Mouse (Mus musculus) forebrain, embryonic 14.5 days (tissue): ENCODE results near the gene Rabep2. TPM values are rescaled to one million over a fixed set of nuclear protein-coding genes. Genes with fewer than 3 reads are reported as not detected.
"Not testable (repeated sequence)": the region's sequence is repeated elsewhere in the genome, so short reads cannot be mapped to it uniquely, and the experiment has no call there.

Experiments used
- ATAC-seq: fragments of 200-750 bp; cut with Nextera tagmentation; 2 replicates; pipeline ENCODE4 v1.8.0; 2017; ENCODE audit warnings: mild to moderate bottlenecking, moderate library complexity
- DNase-seq: peaks from one replicate; pipeline ENCODE4 v3.0.0-alpha.2; 2015; ENCODE audit warnings: low spot score
- H3K27ac ChIP-seq: fragments of 300-500 bp; sonication (generic); 2 replicates; pipeline ENCODE4 v1.5.1; 2014; ENCODE audit warnings: low read depth, mild to moderate bottlenecking, control low read depth, low read length, moderate library complexity
- H3K27me3 ChIP-seq: fragments of 300-500 bp; sonication (generic); replicated peaks from 2 replicates; pipeline ENCODE4 v1.6.1; 2014; ENCODE audit warnings: low read length, control low read depth, mixed read lengths; ENCODE audit not compliant: control insufficient read depth, insufficient read depth
- H3K36me3 ChIP-seq: fragments of 300-500 bp; sonication (generic); 2 replicates; pipeline ENCODE4 v1.6.1; 2014; ENCODE audit warnings: low read length, control low read depth; ENCODE audit not compliant: control insufficient read depth, insufficient read depth
- H3K4me1 ChIP-seq: fragments of 300-500 bp; sonication (generic); 2 replicates; pipeline ENCODE4 v1.6.1; 2014; ENCODE audit warnings: antibody characterized with exemption, low read length, control low read depth; ENCODE audit not compliant: control insufficient read depth, insufficient read depth
- H3K4me2 ChIP-seq: fragments of 300-500 bp; sonication (generic); 2 replicates; pipeline ENCODE4 v1.6.1; 2014; ENCODE audit warnings: mild to moderate bottlenecking, control low read depth, low read length
- H3K4me3 ChIP-seq: fragments of 300-500 bp; sonication (generic); 2 replicates; pipeline ENCODE4 v1.5.1; 2014; ENCODE audit warnings: low read depth, low read length, control low read depth
- H3K9ac ChIP-seq: fragments of 300-500 bp; sonication (generic); 2 replicates; pipeline ENCODE4 v1.6.1; 2014; ENCODE audit warnings: mild to moderate bottlenecking, low read length, control low read depth, moderate library complexity
- H3K9me3 ChIP-seq: fragments of 300-500 bp; sonication (generic); replicated peaks from 2 replicates; pipeline ENCODE4 v1.6.1; 2016; ENCODE audit warnings: low read length, control low read depth, mixed read lengths; ENCODE audit not compliant: control insufficient read depth
- WGBS: fragments of 180-500 bp; shearing (Covaris S2); extraction: QIAGEN DNeasy Blood & Tissue Kit; methylation state at CpG from one replicate; pipeline ENCODE4 v1.1.7; 2014; 5-methylcytosine and 5-hydroxymethylcytosine counted together
- polyA plus RNA-seq: library from polyadenylated mRNA; unstranded; fragments of >200 nt; fragmentation: Nextera tagmentation; extraction: Ambion mirVana; gene quantifications from 2 replicates; pipeline ENCODE4 v1.2.1, GENCODE M21; 2014

Gene Rabep2
- polyA plus RNA-seq, 1 experiment from 2014 or later, result 15.6 TPM

GRCm38 (mm10) chr7:126487052-126487483 is 58.5 kb downstream of the Rabep2 start, which contains the start of gene Tufm:
Tufm (plus strand) TSS chr7:126487361.
- no peaks in the 10 kb centered on the region for H3K9me3 ChIP-seq
- peaks cover 7% of the 10 kb centered on the region for H3K4me1 ChIP-seq
- peak within 1 kb of the TSS; percentile 70 for H3K9ac ChIP-seq
- peak within 1 kb of the TSS; percentile 93 for H3K4me2 ChIP-seq
- H3K4me3 ChIP-seq, result peak within 1 kb of the TSS; percentile 56
- under 1% methylated on average over 32 of the region's 32 CpGs for WGBS
- peak; percentile 99 for DNase-seq
- peak within 1 kb of the TSS; percentile 60; the same call in 1 of the 2 replicates for H3K27ac ChIP-seq
- peak; percentile 93 for ATAC-seq
- no peaks in the 10 kb centered on the region for H3K27me3 ChIP-seq
- H3K36me3 ChIP-seq, result peaks cover 31% of the 10 kb centered on the region

- WGBS, result 19% methylated on average over 23 of the region's 25 CpGs
- not testable (repeated sequence) for DNase-seq
Measured at GRCm38 (mm10) chr7:126487617-126488385, 59.2 kb downstream of the Rabep2 start.

DNA sequence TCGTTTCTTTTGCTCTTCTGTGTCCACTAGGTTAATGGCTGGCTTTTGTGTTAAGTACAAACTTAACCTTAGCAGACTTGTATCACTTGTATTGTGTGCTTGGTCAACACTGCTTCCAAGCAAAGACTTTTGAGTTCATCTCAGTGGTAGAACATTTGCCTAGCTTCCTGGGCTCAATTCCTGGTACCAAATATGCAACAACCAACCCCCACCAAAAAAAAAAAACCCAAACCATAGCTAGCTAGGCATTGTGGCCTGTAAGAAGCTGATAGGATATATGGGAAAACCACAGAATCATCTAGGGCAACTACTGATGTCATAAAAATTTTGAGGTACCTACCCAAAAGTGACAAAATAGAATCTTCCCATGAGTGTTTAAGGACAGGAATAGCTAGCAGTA is 62.4 kb downstream of the Rabep2 start:
- H3K9me3 ChIP-seq, result no peaks in the 10 kb centered on the region
- peaks cover 7% of the 10 kb centered on the region for H3K4me1 ChIP-seq
- H3K4me3 ChIP-seq, result no peak overlapping the region
- H3K4me2 ChIP-seq, result no peak overlapping the region
- H3K27me3 ChIP-seq, result no peaks in the 10 kb centered on the region
- peaks cover 70% of the 10 kb centered on the region for H3K36me3 ChIP-seq
- 75% methylated on average over 1 of the region's 1 CpGs for WGBS
- DNase-seq (no peak), ATAC-seq (no peak)
- H3K27ac ChIP-seq, result no peak overlapping the region
- H3K9ac ChIP-seq, result no peak overlapping the region

More at GRCm38 (mm10) chr7:126487617-126488385, 59.2 kb downstream of the Rabep2 start:
- H3K9me3 ChIP-seq, H3K27me3 ChIP-seq, ATAC-seq, H3K4me1 ChIP-seq, H3K27ac ChIP-seq: not testable (repeated sequence)
- Histone ChIP-seq H3K9ac (peak overlapping the region; percentile 70), H3K4me2 (peak overlapping the region; percentile 93), H3K36me3 (peaks cover 38% of the 10 kb centered on the region), H3K4me3 (peak overlapping the region; percentile 56)

DNA sequence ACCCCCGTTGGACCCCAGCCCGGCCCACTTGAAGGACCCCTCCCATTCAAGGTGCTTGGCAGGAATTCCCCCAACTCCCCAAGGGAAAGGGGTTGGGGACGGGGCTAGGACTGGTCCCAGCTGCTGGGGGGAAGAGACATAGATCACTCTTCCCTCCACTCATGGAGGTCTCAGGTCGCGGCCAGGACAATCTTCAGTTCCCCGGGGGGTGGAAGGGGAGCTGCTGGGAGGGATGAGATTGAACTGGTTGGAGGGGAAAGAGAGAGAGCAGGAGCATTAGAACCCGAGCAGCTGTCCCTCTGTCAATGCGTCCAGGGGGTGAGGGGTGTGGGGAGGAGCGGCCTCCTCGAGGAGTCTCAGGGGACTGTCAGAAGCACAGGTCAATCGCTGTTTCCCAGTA is 63.4 kb downstream of the Rabep2 start:
- DNase-seq (no peak), ATAC-seq (no peak)
- no peaks in the 10 kb centered on the region for H3K27me3 ChIP-seq
- peaks cover 80% of the 10 kb centered on the region for H3K36me3 ChIP-seq
- no peak overlapping the region for H3K9ac ChIP-seq
- WGBS, result 68% methylated on average over 11 of the region's 11 CpGs
- H3K4me3 ChIP-seq, result no peak overlapping the region
- H3K9me3 ChIP-seq, result no peaks in the 10 kb centered on the region
- no peak overlapping the region for H3K27ac ChIP-seq
- H3K4me2 ChIP-seq, result no peak overlapping the region
- H3K4me1 ChIP-seq, result peaks cover 4% of the 10 kb centered on the region; the same call in 1 of the 2 replicates

DNA sequence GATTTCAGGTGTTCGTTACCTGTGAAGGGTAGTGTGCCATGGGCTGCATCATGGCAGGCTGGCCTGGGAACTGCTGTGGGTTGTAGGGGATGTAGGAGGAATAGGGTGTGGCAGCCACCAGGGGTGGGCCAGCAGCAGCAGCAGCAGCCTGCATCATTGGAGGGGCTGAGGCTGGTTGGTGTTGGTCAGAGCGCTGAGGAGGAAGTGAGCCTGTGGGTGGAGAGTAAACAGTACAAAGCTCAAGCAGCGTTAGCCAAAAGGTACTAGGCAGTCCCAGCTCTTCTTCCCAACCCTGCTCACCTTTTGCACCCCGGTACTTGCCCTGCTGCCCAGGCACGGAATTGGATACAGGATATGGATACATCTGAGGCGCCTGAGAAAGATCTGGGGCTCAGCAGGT is 65.6 kb downstream of the Rabep2 start:
- no peaks in the 10 kb centered on the region for H3K9me3 ChIP-seq
- ATAC-seq (no peak), DNase-seq (no peak)
- peaks cover 96% of the 10 kb centered on the region for H3K36me3 ChIP-seq
- 91% methylated on average over 6 of the region's 6 CpGs for WGBS
- H3K4me2 ChIP-seq, result no peak overlapping the region
- H3K27ac ChIP-seq, result no peak overlapping the region
- H3K4me1 ChIP-seq, result no peaks in the 10 kb centered on the region
- H3K4me3 ChIP-seq, result no peak overlapping the region
- H3K27me3 ChIP-seq, result no peaks in the 10 kb centered on the region
- no peak overlapping the region for H3K9ac ChIP-seq

GRCm38 (mm10) chr7:126496475-126496874 is 67.9 kb downstream of the Rabep2 start:
- H3K4me3 ChIP-seq, result no peak overlapping the region
- no peak overlapping the region for H3K9ac ChIP-seq
- no peak overlapping the region for H3K4me2 ChIP-seq
- no peaks in the 10 kb centered on the region for H3K27me3 ChIP-seq
- H3K36me3 ChIP-seq, result peaks cover 96% of the 10 kb centered on the region
- ATAC-seq (no peak), DNase-seq (no peak)
- peaks cover 7% of the 10 kb centered on the region; the same call in 1 of the 2 replicates for H3K4me1 ChIP-seq
- WGBS, result 95% methylated on average over 5 of the region's 5 CpGs
- H3K9me3 ChIP-seq, result no peaks in the 10 kb centered on the region
- H3K27ac ChIP-seq, result no peak overlapping the region

- Histone ChIP-seq H3K9me3 (no peaks in the 10 kb centered on the region), H3K27ac (no peak overlapping the region), H3K4me3 (no peak overlapping the region), H3K36me3 (peaks cover 83% of the 10 kb centered on the region), H3K9ac (no peak overlapping the region), H3K27me3 (no peaks in the 10 kb centered on the region), H3K4me2 (no peak overlapping the region), H3K4me1 (peaks cover 8% of the 10 kb centered on the region; the same call in 1 of the 2 replicates)
- 92% methylated on average over 12 of the region's 12 CpGs for WGBS
- DNase-seq (no peak), ATAC-seq (no peak)
Measured at GRCm38 (mm10) chr7:126497966-126498365, 69.4 kb downstream of the Rabep2 start.
